Mouse (Mus musculus): ENCODE data around the gene Hgd. TPM values are rescaled to one million over a fixed set of nuclear protein-coding genes. Genes with fewer than 3 reads are reported as not detected.
A peak's percentile ranks its signal among the peaks of the same experiment; 100 is the strongest.

Hgd gene
- polyA plus RNA-seq, 1 experiment from 2014 or later, result 0.53 TPM

DNA sequence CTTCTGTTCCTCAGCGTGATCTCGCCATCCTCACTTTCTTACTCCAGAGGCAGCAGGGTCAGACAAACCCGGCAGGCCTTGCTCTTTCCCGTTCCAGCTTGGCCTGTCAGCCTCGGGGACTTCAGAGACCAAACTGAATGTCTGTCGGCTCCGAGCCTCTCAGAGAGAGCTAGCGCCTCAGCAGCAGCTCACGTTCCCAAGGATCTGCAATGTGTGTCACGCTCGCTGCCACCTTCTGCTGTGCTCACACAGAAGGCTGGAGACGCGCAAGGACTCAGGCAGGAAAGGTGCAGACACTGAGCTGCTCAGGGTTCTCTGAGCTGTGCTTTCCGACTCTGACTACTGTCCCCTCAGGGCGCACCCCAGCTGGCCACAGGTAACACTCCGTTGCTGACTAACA is 67.1 kb downstream of the Hgd start:
- no peak overlapping the region for H3K4me3 ChIP-seq (ENCODE audit: low read length)
- no peaks in the 10 kb centered on the region for H3K9me3 ChIP-seq (ENCODE audit: control insufficient read depth, low read length)
- WGBS, result 93% methylated on average over 16 of the region's 16 CpGs
- no peak overlapping the region for H3K4me2 ChIP-seq (replicated peaks; ENCODE audit: low read depth, low read length)
- H3K27ac ChIP-seq (ENCODE audit: low read depth, low read length), result no peak overlapping the region
- no peaks in the 10 kb centered on the region for H3K4me1 ChIP-seq (ENCODE audit: control insufficient read depth, insufficient read depth, low read length)
- peaks cover 26% of the 10 kb centered on the region for H3K36me3 ChIP-seq (ENCODE audit: control insufficient read depth, insufficient read depth, low read length)
- H3K27me3 ChIP-seq (ENCODE audit: control insufficient read depth, insufficient read depth, low read length), result no peaks in the 10 kb centered on the region
- no peak overlapping the region for H3K9ac ChIP-seq (ENCODE audit: low read depth, low read length)
- ATAC-seq (ENCODE audit: low FRiP score, low TSS enrichment), result no peak

DNA sequence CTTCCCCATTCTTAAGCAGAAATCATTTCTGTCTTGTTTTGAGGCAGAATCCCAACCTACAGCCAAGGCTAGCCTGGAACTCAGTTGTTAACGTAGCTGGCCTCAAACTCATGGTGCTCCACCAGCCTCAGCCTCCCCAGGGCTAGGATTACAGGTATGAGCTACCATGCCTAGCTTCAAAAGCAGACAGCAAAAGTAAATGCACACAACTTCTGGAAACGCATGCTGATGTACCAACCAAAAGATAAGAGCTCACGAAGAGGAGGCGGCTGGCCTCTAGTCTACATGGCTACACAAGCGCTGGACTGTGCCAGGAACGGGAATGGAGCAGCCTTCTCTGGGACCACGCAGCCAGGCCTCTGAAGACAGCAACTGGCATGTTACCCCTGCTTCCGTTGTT is 68.0 kb downstream of the Hgd start:
- 95% methylated on average over 8 of the region's 8 CpGs for WGBS
- Histone ChIP-seq H3K4me1 (ENCODE audit: control insufficient read depth, insufficient read depth, low read length) (peaks cover 9% of the 10 kb centered on the region; the same call in 1 of the 2 replicates), H3K4me2 (replicated peaks; ENCODE audit: low read depth, low read length) (no peak overlapping the region), H3K36me3 (ENCODE audit: control insufficient read depth, insufficient read depth, low read length) (peaks cover 26% of the 10 kb centered on the region), H3K9me3 (ENCODE audit: control insufficient read depth, low read length) (no peaks in the 10 kb centered on the region), H3K27ac (ENCODE audit: low read depth, low read length) (no peak overlapping the region), H3K9ac (ENCODE audit: low read depth, low read length) (no peak overlapping the region), H3K4me3 (ENCODE audit: low read length) (no peak overlapping the region), H3K27me3 (ENCODE audit: control insufficient read depth, insufficient read depth, low read length) (no peaks in the 10 kb centered on the region)
- ATAC-seq (ENCODE audit: low FRiP score, low TSS enrichment), result no peak

GRCm38 (mm10) chr16:37649068-37649467 is 69.1 kb downstream of the Hgd start:
- no peak for ATAC-seq (ENCODE audit: low FRiP score, low TSS enrichment)
- H3K36me3 ChIP-seq (ENCODE audit: control insufficient read depth, insufficient read depth, low read length), result peaks cover 26% of the 10 kb centered on the region
- whole genome bisulfite sequencing, result 66% methylated on average over 5 of the region's 5 CpGs

DNA sequence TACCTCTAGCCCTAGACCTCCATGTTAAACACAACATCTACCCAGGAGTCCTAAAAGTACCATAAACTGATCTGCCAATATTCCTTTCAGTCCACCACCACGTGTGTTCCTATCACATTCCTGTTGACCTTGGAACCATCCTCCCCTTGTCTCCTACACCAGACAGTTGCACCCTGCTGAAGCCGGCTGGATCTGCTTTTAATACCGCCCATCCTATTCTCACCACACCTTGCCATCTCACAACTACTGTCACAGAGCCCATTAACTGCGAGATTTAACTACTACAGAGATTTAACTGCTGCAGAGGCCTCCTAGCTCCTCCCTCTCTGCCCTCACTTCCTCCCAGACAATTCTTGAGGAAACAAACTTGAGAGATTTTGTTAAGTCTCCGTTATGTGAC is 71.5 kb downstream of the Hgd start:
- WGBS, result 42% methylated on average over 5 of the region's 5 CpGs
- H3K9me3 ChIP-seq (ENCODE audit: control insufficient read depth, low read length), result no peaks in the 10 kb centered on the region
- peaks cover 18% of the 10 kb centered on the region for H3K36me3 ChIP-seq (ENCODE audit: control insufficient read depth, insufficient read depth, low read length)
- ATAC-seq (ENCODE audit: low FRiP score, low TSS enrichment), result peak; percentile 33
- H3K4me2 ChIP-seq (replicated peaks; ENCODE audit: low read depth, low read length), result no peak overlapping the region
- H3K27ac ChIP-seq (ENCODE audit: low read depth, low read length), result no peak overlapping the region
- no peak overlapping the region for H3K9ac ChIP-seq (ENCODE audit: low read depth, low read length)
- H3K4me3 ChIP-seq (ENCODE audit: low read length), result no peak overlapping the region
- no peaks in the 10 kb centered on the region for H3K27me3 ChIP-seq (ENCODE audit: control insufficient read depth, insufficient read depth, low read length)
- H3K4me1 ChIP-seq (ENCODE audit: control insufficient read depth, insufficient read depth, low read length), result peaks cover 16% of the 10 kb centered on the region; the same call in 1 of the 2 replicates

More at GRCm38 (mm10) chr16:37649068-37649467, 69.1 kb downstream of the Hgd start:
- Histone ChIP-seq H3K4me3 (ENCODE audit: low read length) (no peak overlapping the region), H3K27ac (ENCODE audit: low read depth, low read length) (no peak overlapping the region), H3K4me2 (replicated peaks; ENCODE audit: low read depth, low read length) (no peak overlapping the region), H3K9ac (ENCODE audit: low read depth, low read length) (no peak overlapping the region), H3K27me3 (ENCODE audit: control insufficient read depth, insufficient read depth, low read length) (no peaks in the 10 kb centered on the region), H3K9me3 (ENCODE audit: control insufficient read depth, low read length) (no peaks in the 10 kb centered on the region), H3K4me1 (ENCODE audit: control insufficient read depth, insufficient read depth, low read length) (peaks cover 10% of the 10 kb centered on the region; the same call in 1 of the 2 replicates)

DNA sequence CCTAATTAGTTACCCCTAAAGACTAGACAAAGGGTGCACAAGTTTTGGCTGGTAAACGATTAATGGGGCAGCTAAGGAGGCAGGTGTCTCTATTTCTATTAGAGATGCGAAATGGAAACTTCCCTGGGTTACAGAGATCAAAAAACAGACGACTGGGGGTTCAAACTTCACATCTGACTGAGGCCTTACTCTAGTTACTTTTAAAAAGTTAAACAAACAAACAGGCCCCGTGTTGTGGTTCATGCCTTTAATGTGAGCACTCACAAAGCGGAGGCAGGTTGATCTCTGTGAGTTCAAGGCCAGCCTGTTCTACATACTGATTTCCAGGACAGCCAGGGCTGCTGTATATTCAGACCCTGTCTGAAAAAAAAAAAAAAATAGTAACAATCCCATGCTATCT is 72.7 kb downstream of the Hgd start:
- Histone ChIP-seq H3K27ac (ENCODE audit: low read depth, low read length) (no peak overlapping the region), H3K27me3 (ENCODE audit: control insufficient read depth, insufficient read depth, low read length) (no peaks in the 10 kb centered on the region), H3K36me3 (ENCODE audit: control insufficient read depth, insufficient read depth, low read length) (peaks cover 6% of the 10 kb centered on the region), H3K4me2 (replicated peaks; ENCODE audit: low read depth, low read length) (peak overlapping the region; percentile 39), H3K4me1 (ENCODE audit: control insufficient read depth, insufficient read depth, low read length) (peaks cover 16% of the 10 kb centered on the region; the same call in 1 of the 2 replicates), H3K9me3 (ENCODE audit: control insufficient read depth, low read length) (no peaks in the 10 kb centered on the region), H3K4me3 (ENCODE audit: low read length) (peak overlapping the region; percentile 57; the same call in 1 of the 2 replicates), H3K9ac (ENCODE audit: low read depth, low read length) (no peak overlapping the region)
- ATAC-seq (ENCODE audit: low FRiP score, low TSS enrichment), result no peak
- WGBS, result 53% methylated on average over 5 of the region's 5 CpGs

GRCm38 (mm10) chr16:37653058-37653457 is 73.1 kb downstream of the Hgd start:
- no peak overlapping the region for H3K27ac ChIP-seq (ENCODE audit: low read depth, low read length)
- H3K4me2 ChIP-seq (replicated peaks; ENCODE audit: low read depth, low read length), result peak overlapping the region; percentile 39
- H3K36me3 ChIP-seq (ENCODE audit: control insufficient read depth, insufficient read depth, low read length), result peaks cover 2% of the 10 kb centered on the region
- H3K4me3 ChIP-seq (ENCODE audit: low read length), result peak overlapping the region; percentile 57; the same call in 1 of the 2 replicates
- H3K9ac ChIP-seq (ENCODE audit: low read depth, low read length), result no peak overlapping the region
- no peaks in the 10 kb centered on the region for H3K27me3 ChIP-seq (ENCODE audit: control insufficient read depth, insufficient read depth, low read length)
- WGBS, result 90% methylated on average over 1 of the region's 1 CpGs
- H3K9me3 ChIP-seq (ENCODE audit: control insufficient read depth, low read length), result no peaks in the 10 kb centered on the region
- ATAC-seq (ENCODE audit: low FRiP score, low TSS enrichment), result no peak
- H3K4me1 ChIP-seq (ENCODE audit: control insufficient read depth, insufficient read depth, low read length), result peaks cover 16% of the 10 kb centered on the region; the same call in 1 of the 2 replicates

DNA sequence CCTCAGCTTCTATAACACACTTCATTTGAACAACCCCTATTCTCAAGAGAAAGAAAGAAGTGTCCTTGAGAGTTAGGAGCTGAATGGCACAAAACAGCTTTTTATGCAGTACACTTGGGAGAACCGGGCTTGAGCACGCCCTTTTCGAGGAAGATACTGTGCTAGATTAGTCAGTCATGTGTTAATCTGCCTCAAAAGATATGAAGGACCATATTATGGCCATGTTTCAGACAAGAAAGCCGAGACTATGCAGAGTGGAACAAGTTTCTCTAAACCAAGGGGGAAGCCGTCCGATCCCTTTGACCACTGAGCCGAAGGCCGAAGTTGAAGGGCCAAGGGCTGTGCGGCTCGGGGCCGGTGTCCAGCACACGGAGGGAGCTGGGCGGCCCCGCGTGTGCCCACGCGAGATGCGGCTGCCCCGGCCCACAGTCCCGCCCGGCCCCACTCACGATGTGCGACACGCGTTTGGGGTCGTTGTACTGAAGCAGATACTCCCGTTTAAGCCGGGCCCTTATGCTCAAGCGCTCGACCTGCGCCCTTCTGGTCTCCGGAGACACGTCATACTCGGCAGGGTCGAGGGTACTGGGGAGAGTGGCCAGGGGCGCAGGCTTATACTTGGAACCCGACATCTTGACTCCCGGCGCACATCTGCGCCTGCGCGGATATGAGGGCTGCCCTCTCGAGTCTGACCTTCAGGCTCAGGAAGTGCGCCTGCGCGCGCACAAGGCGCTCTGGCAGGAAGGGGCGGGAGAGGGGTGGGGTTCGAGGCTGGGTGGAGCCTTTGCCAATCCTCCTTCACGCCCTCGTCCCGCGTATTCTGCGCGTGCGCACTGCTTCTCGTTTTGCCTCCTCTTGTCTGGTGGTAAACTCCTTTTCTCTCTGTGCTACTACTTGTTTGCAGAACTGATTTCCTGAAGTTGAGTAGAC is 74.0 kb downstream of the Hgd start, which contains the start of gene Ndufb4:
TSS of gene Ndufb4 (minus strand) at position 723 of the 927 bp plus-strand sequence.
- Histone ChIP-seq H3K27me3 (ENCODE audit: control insufficient read depth, insufficient read depth, low read length) (no peaks in the 10 kb centered on the region), H3K9me3 (ENCODE audit: control insufficient read depth, low read length) (no peaks in the 10 kb centered on the region), H3K9ac (ENCODE audit: low read depth, low read length) (peak within 1 kb of the TSS; percentile 85), H3K4me1 (ENCODE audit: control insufficient read depth, insufficient read depth, low read length) (peaks cover 16% of the 10 kb centered on the region; the same call in 1 of the 2 replicates), H3K4me2 (replicated peaks; ENCODE audit: low read depth, low read length) (peak within 1 kb of the TSS; percentile 39), H3K4me3 (ENCODE audit: low read length) (peak within 1 kb of the TSS; percentile 57), H3K27ac (ENCODE audit: low read depth, low read length) (peak within 1 kb of the TSS; percentile 32), H3K36me3 (ENCODE audit: control insufficient read depth, insufficient read depth, low read length) (no peaks in the 10 kb centered on the region)
- under 1% methylated on average over 51 of the region's 58 CpGs for WGBS
- peak; percentile 95 for ATAC-seq (ENCODE audit: low FRiP score, low TSS enrichment)

DNA sequence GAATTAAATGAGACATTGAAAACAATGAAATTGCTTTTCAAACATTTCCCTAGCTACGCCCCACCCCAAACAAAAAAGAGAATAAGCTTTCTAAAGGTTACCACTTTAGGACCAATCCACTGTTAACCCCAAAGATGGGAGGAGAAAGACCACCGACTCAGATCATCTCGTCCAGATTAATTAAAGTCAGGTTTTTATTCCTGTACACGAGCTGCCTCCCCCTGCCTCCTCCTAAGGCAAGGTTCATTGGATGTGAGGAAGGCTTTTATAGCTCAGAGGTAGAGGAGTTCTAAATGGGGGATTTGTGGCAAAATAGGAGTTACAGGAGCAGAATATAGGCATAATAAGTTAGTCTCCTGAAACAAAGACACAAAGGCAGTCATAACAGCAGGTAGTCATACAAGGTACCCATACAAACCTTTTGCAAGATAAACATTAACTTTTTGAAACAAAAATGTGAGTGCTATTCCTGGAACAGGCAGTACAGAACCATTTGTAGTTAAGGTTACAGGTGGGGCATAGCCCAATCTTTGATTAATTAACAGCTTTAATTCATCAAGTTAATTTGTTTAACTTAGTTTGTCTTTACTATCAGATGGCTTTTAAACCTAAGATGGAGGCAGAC is 75.0 kb downstream of the Hgd start:
- Histone ChIP-seq H3K9me3 (ENCODE audit: control insufficient read depth, low read length) (no peaks in the 10 kb centered on the region), H3K27me3 (ENCODE audit: control insufficient read depth, insufficient read depth, low read length) (no peaks in the 10 kb centered on the region), H3K9ac (ENCODE audit: low read depth, low read length) (no peak overlapping the region), H3K36me3 (ENCODE audit: control insufficient read depth, insufficient read depth, low read length) (no peaks in the 10 kb centered on the region), H3K4me3 (ENCODE audit: low read length) (no peak overlapping the region; the same call in 1 of the 2 replicates), H3K4me2 (replicated peaks; ENCODE audit: low read depth, low read length) (peak overlapping the region; percentile 30), H3K4me1 (ENCODE audit: control insufficient read depth, insufficient read depth, low read length) (peaks cover 16% of the 10 kb centered on the region; the same call in 1 of the 2 replicates), H3K27ac (ENCODE audit: low read depth, low read length) (peak overlapping the region; percentile 32)
- ATAC-seq (ENCODE audit: low FRiP score, low TSS enrichment), result no peak
- WGBS, result 59% methylated on average over 4 of the region's 4 CpGs

Data from kidney, embryonic 14.5 days (tissue).